Mouse (Mus musculus): Measurements from ENCODE around the gene Col6a3. TPM values are rescaled to one million over a fixed set of nuclear protein-coding genes. Genes with fewer than 3 reads are reported as not detected.

The Col6a3 gene
- polyA plus RNA-seq, 1 experiment from 2014 or later: 144 TPM

- H3K4me1 ChIP-seq (ENCODE audit: control insufficient read depth, insufficient read depth, low read length): no peaks in the 10 kb centered on the region
- no peaks in the 10 kb centered on the region for H3K27me3 ChIP-seq (ENCODE audit: control insufficient read depth, insufficient read depth, low read length)
- no peaks in the 10 kb centered on the region for H3K36me3 ChIP-seq (ENCODE audit: control insufficient read depth, insufficient read depth, low read length)
- H3K27ac ChIP-seq (ENCODE audit: low read length): no peak overlapping the region
- 57% methylated on average over 10 of the region's 10 CpGs for WGBS
- no peak for ATAC-seq (ENCODE audit: insufficient read depth, low FRiP score)
- H3K9me3 ChIP-seq (replicated peaks; ENCODE audit: control insufficient read depth, low read length): no peaks in the 10 kb centered on the region
- no peak overlapping the region for H3K4me2 ChIP-seq (ENCODE audit: low read depth, low read length)
- no peak overlapping the region for H3K9ac ChIP-seq (ENCODE audit: low read length)
- no peak overlapping the region for H3K4me3 ChIP-seq (replicated peaks; ENCODE audit: low read length)
These were observed 1.4 kb upstream of the Col6a3 start for GRCm38 (mm10) chr1:90845206-90845605.

GRCm38 (mm10) chr1:90842789-90843587 is 783 bp downstream of the Col6a3 start:
- ATAC-seq (ENCODE audit: insufficient read depth, low FRiP score): peak; percentile 23; the same call in 1 of the 2 replicates
- H3K9ac ChIP-seq (ENCODE audit: low read length): peak overlapping the region; percentile 76
- H3K4me1 ChIP-seq (ENCODE audit: control insufficient read depth, insufficient read depth, low read length): peaks cover 5% of the 10 kb centered on the region; the same call in 1 of the 2 replicates
- 59% methylated on average over 9 of the region's 9 CpGs for WGBS
- peak overlapping the region; percentile 60 for H3K4me2 ChIP-seq (ENCODE audit: low read depth, low read length)
- H3K27me3 ChIP-seq (ENCODE audit: control insufficient read depth, insufficient read depth, low read length): no peaks in the 10 kb centered on the region
- peak overlapping the region; percentile 49 for H3K4me3 ChIP-seq (replicated peaks; ENCODE audit: low read length)
- H3K27ac ChIP-seq (ENCODE audit: low read length): peak overlapping the region; percentile 90
- H3K36me3 ChIP-seq (ENCODE audit: control insufficient read depth, insufficient read depth, low read length): no peaks in the 10 kb centered on the region
- H3K9me3 ChIP-seq (replicated peaks; ENCODE audit: control insufficient read depth, low read length): no peaks in the 10 kb centered on the region

GRCm38 (mm10) chr1:90840250-90840649 is 3.5 kb downstream of the Col6a3 start:
- Histone ChIP-seq H3K27me3 (ENCODE audit: control insufficient read depth, insufficient read depth, low read length) (no peaks in the 10 kb centered on the region), H3K4me1 (ENCODE audit: control insufficient read depth, insufficient read depth, low read length) (peaks cover 10% of the 10 kb centered on the region; the same call in 1 of the 2 replicates), H3K27ac (ENCODE audit: low read length) (peak overlapping the region; percentile 45), H3K4me2 (ENCODE audit: low read depth, low read length) (peak overlapping the region; percentile 60), H3K36me3 (ENCODE audit: control insufficient read depth, insufficient read depth, low read length) (no peaks in the 10 kb centered on the region), H3K9me3 (replicated peaks; ENCODE audit: control insufficient read depth, low read length) (no peaks in the 10 kb centered on the region), H3K9ac (ENCODE audit: low read length) (0 out of 2 replicates have a peak overlapping the region, but pooled peaks have one; percentile 24), H3K4me3 (replicated peaks; ENCODE audit: low read length) (peak overlapping the region; percentile 49)
- 5% methylated on average over 4 of the region's 4 CpGs for WGBS
- ATAC-seq (ENCODE audit: insufficient read depth, low FRiP score): no peak

- Histone ChIP-seq H3K27ac (ENCODE audit: low read length) (peak overlapping the region; percentile 75), H3K4me2 (ENCODE audit: low read depth, low read length) (peak overlapping the region; percentile 27; the same call in 1 of the 2 replicates)
These were observed 5.1 kb downstream of the Col6a3 start for GRCm38 (mm10) chr1:90838657-90839056.

GRCm38 (mm10) chr1:90838221-90838620 is 5.5 kb downstream of the Col6a3 start:
- Histone ChIP-seq H3K4me3 (replicated peaks; ENCODE audit: low read length) (no peak overlapping the region), H3K9me3 (replicated peaks; ENCODE audit: control insufficient read depth, low read length) (no peaks in the 10 kb centered on the region), H3K9ac (ENCODE audit: low read length) (peak overlapping the region; percentile 27), H3K4me2 (ENCODE audit: low read depth, low read length) (peak overlapping the region; percentile 27; the same call in 1 of the 2 replicates), H3K4me1 (ENCODE audit: control insufficient read depth, insufficient read depth, low read length) (peaks cover 10% of the 10 kb centered on the region; the same call in 1 of the 2 replicates), H3K27ac (ENCODE audit: low read length) (peak overlapping the region; percentile 75), H3K36me3 (ENCODE audit: control insufficient read depth, insufficient read depth, low read length) (no peaks in the 10 kb centered on the region), H3K27me3 (ENCODE audit: control insufficient read depth, insufficient read depth, low read length) (no peaks in the 10 kb centered on the region)
- WGBS: 58% methylated on average over 12 of the region's 12 CpGs
- ATAC-seq (ENCODE audit: insufficient read depth, low FRiP score): no peak

More at GRCm38 (mm10) chr1:90838657-90839056, 5.1 kb downstream of the Col6a3 start:
- Histone ChIP-seq H3K36me3 (ENCODE audit: control insufficient read depth, insufficient read depth, low read length) (no peaks in the 10 kb centered on the region), H3K4me3 (replicated peaks; ENCODE audit: low read length) (no peak overlapping the region), H3K9ac (ENCODE audit: low read length) (0 out of 2 replicates have a peak overlapping the region, but pooled peaks have one; percentile 27), H3K27me3 (ENCODE audit: control insufficient read depth, insufficient read depth, low read length) (no peaks in the 10 kb centered on the region), H3K4me1 (ENCODE audit: control insufficient read depth, insufficient read depth, low read length) (peaks cover 10% of the 10 kb centered on the region; the same call in 1 of the 2 replicates), H3K9me3 (replicated peaks; ENCODE audit: control insufficient read depth, low read length) (no peaks in the 10 kb centered on the region)
- ATAC-seq (ENCODE audit: insufficient read depth, low FRiP score): 0 out of 2 replicates have a peak, but pooled peaks have one; percentile 24
- 75% methylated on average over 4 of the region's 4 CpGs for WGBS

GRCm38 (mm10) chr1:90836178-90836740 is 7.5 kb downstream of the Col6a3 start:
- Histone ChIP-seq H3K27ac (ENCODE audit: low read length) (no peak overlapping the region), H3K36me3 (ENCODE audit: control insufficient read depth, insufficient read depth, low read length) (no peaks in the 10 kb centered on the region), H3K4me1 (ENCODE audit: control insufficient read depth, insufficient read depth, low read length) (peaks cover 10% of the 10 kb centered on the region; the same call in 1 of the 2 replicates), H3K27me3 (ENCODE audit: control insufficient read depth, insufficient read depth, low read length) (no peaks in the 10 kb centered on the region), H3K4me3 (replicated peaks; ENCODE audit: low read length) (no peak overlapping the region), H3K4me2 (ENCODE audit: low read depth, low read length) (no peak overlapping the region), H3K9ac (ENCODE audit: low read length) (no peak overlapping the region), H3K9me3 (replicated peaks; ENCODE audit: control insufficient read depth, low read length) (no peaks in the 10 kb centered on the region)
- no peak for ATAC-seq (ENCODE audit: insufficient read depth, low FRiP score)
- WGBS: 62% methylated on average over 5 of the region's 5 CpGs

GRCm38 (mm10) chr1:90834701-90835100 is 9.1 kb downstream of the Col6a3 start:
- H3K4me3 ChIP-seq (replicated peaks; ENCODE audit: low read length): no peak overlapping the region
- H3K27me3 ChIP-seq (ENCODE audit: control insufficient read depth, insufficient read depth, low read length): no peaks in the 10 kb centered on the region
- no peak overlapping the region for H3K27ac ChIP-seq (ENCODE audit: low read length)
- no peak overlapping the region for H3K9ac ChIP-seq (ENCODE audit: low read length)
- WGBS: 63% methylated on average over 6 of the region's 6 CpGs
- H3K36me3 ChIP-seq (ENCODE audit: control insufficient read depth, insufficient read depth, low read length): no peaks in the 10 kb centered on the region
- peaks cover 7% of the 10 kb centered on the region; the same call in 1 of the 2 replicates for H3K4me1 ChIP-seq (ENCODE audit: control insufficient read depth, insufficient read depth, low read length)
- peak; percentile 23; the same call in 1 of the 2 replicates for ATAC-seq (ENCODE audit: insufficient read depth, low FRiP score)
- H3K9me3 ChIP-seq (replicated peaks; ENCODE audit: control insufficient read depth, low read length): no peaks in the 10 kb centered on the region
- H3K4me2 ChIP-seq (ENCODE audit: low read depth, low read length): no peak overlapping the region

- no peaks in the 10 kb centered on the region for H3K9me3 ChIP-seq (replicated peaks; ENCODE audit: control insufficient read depth, low read length)
- ATAC-seq (ENCODE audit: insufficient read depth, low FRiP score): no peak
- WGBS: 53% methylated on average over 6 of the region's 6 CpGs
- H3K4me1 ChIP-seq (ENCODE audit: control insufficient read depth, insufficient read depth, low read length): no peaks in the 10 kb centered on the region
- no peak overlapping the region for H3K4me3 ChIP-seq (replicated peaks; ENCODE audit: low read length)
- H3K27ac ChIP-seq (ENCODE audit: low read length): no peak overlapping the region
- no peaks in the 10 kb centered on the region for H3K36me3 ChIP-seq (ENCODE audit: control insufficient read depth, insufficient read depth, low read length)
- H3K9ac ChIP-seq (ENCODE audit: low read length): no peak overlapping the region
- no peaks in the 10 kb centered on the region for H3K27me3 ChIP-seq (ENCODE audit: control insufficient read depth, insufficient read depth, low read length)
- no peak overlapping the region for H3K4me2 ChIP-seq (ENCODE audit: low read depth, low read length)
These were observed 13.8 kb downstream of the Col6a3 start for GRCm38 (mm10) chr1:90830006-90830405.

- Histone ChIP-seq H3K9ac (ENCODE audit: low read length) (no peak overlapping the region), H3K4me2 (ENCODE audit: low read depth, low read length) (no peak overlapping the region), H3K4me3 (replicated peaks; ENCODE audit: low read length) (no peak overlapping the region), H3K4me1 (ENCODE audit: control insufficient read depth, insufficient read depth, low read length) (no peaks in the 10 kb centered on the region), H3K27ac (ENCODE audit: low read length) (no peak overlapping the region), H3K27me3 (ENCODE audit: control insufficient read depth, insufficient read depth, low read length) (no peaks in the 10 kb centered on the region), H3K36me3 (ENCODE audit: control insufficient read depth, insufficient read depth, low read length) (no peaks in the 10 kb centered on the region), H3K9me3 (replicated peaks; ENCODE audit: control insufficient read depth, low read length) (no peaks in the 10 kb centered on the region)
- no peak for ATAC-seq (ENCODE audit: insufficient read depth, low FRiP score)
- 89% methylated on average over 15 of the region's 15 CpGs for WGBS
These were observed 30.5 kb downstream of the Col6a3 start for GRCm38 (mm10) chr1:90813226-90813625.

All from stomach, embryonic 16.5 days (tissue).